Mouse (Mus musculus): Measurements from ENCODE around the gene Chil3.
"Not testable (repeated sequence)": the region's sequence is repeated elsewhere in the genome, so short reads cannot be mapped to it uniquely, and the experiment has no call there.

DNA sequence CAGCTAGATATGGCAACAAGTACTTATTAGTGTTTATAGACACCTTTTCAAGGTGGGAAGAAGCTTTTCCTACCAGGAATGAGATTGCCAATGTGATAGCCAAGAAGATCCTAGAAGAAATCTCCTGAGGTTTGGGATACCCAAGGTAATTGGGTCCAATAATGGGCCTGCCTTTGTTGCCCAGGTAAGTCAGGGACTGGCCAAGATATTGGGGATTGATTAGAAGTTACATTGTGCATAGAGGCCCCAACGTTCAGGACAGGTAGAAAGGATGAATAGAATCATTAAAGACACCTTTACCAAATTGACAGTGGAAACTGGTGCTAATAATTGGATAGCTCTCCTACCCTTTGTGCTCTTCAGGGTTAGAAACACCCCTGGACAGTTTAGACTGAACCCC is 30.7 kb upstream of the Chil3 start:
- not testable (repeated sequence) for TF ChIP-seq CTCF, EP300 (IDR thresholded peaks at IDR 0.05)

All from lung, postnatal 0 days (tissue).